Comparison of ENCODE assay signal across 9 mouse cellular contexts in the genomic region with DNA sequence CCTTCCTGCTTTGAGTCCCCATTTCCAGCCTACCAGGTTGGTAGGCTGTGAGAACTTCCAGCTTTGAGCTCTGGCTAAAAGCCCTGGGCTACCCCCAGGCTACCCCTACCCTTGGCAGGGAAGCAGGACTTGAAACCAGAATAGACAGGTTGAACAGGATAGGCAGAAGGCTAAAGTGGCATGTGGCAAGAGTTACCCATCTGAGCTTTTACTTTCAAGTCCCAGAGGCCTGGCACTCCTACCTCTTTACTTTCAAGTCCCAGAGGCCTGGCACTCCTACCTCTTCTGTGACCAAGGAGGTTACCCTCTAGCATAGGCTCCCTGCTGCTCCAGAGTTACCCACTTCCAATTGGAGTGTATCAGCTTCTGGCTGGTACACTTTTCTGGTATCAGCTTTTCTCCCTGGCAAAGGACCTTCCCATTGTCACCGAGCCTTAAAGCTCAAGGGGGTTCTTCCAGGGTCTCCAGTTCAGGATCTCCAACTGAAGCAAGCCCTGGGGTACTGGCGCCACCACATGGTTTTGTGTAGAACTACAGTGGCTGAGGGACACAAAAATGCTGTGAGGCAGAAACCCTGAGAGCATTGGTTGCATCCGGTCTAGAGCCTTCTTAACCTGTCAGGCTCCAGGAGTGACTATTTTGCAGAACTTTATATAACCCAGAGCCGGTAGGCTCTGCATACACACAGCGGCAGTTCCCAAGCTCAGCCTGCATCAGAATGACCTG. TPM values are rescaled to one million over a fixed set of nuclear protein-coding genes. Genes with fewer than 3 reads are reported as not detected.
DNase-seq lines count a peak whose midpoint lies in the region; ATAC-seq and TF ChIP-seq lines count a peak whose summit lies in the region.
"Had no signal": no experiment of that assay in that cellular context is flagged by ENCODE, and none has a peak within 500 bp of the region (broad histone marks: within the 10 kb centered on the region; RNA-seq: fewer than 3 reads in every experiment).

No protein-coding gene starts in this region.

- H3K9me3 ChIP-seq in kidney, embryonic 15.5 days (replicated peaks) = no peaks in the 10 kb centered on the region
- H3K9me3 ChIP-seq in ES-Bruce4 (replicated peaks; ENCODE audit: control insufficient read depth, insufficient read depth, low read length, poor library complexity, severe bottlenecking) = no peaks in the 10 kb centered on the region
- H3K9me3 ChIP-seq in hindbrain, embryonic 14.5 days (ENCODE audit: control insufficient read depth, low read length) = no peaks in the 10 kb centered on the region
- no peaks in the 10 kb centered on the region for H3K9me3 ChIP-seq in lung, embryonic 16.5 days (ENCODE audit: control insufficient read depth, low read length)

- TF ChIP-seq CTCF in ES-Bruce4 (IDR thresholded peaks at IDR 0.05; ENCODE audit: low read depth, low read length) = peak; percentile 90
- no peak for TF ChIP-seq CTCF in thymus, adult 2 months (IDR thresholded peaks at IDR 0.05; ENCODE audit: borderline replicate concordance, control insufficient read depth, extremely low read depth, insufficient read depth, low read length, poor library complexity)

- H3K4me1 ChIP-seq in kidney, embryonic 15.5 days = peaks cover 13% of the 10 kb centered on the region; the same call in 1 of the 2 replicates
- no peaks in the 10 kb centered on the region for H3K4me1 ChIP-seq in ES-Bruce4 (ENCODE audit: control insufficient read depth, insufficient read depth, low read length)
- H3K4me1 ChIP-seq in hindbrain, embryonic 14.5 days (replicated peaks; ENCODE audit: control insufficient read depth, insufficient read depth, low read length) = peaks cover 17% of the 10 kb centered on the region
- H3K4me1 ChIP-seq in lung, embryonic 16.5 days (replicated peaks; ENCODE audit: control insufficient read depth, insufficient read depth, low read length) = no peaks in the 10 kb centered on the region
- H3K4me1 ChIP-seq in thymus, adult 2 months (replicated peaks; ENCODE audit: control insufficient read depth, insufficient read depth, low read length) = no peaks in the 10 kb centered on the region

- H3K36me3 ChIP-seq in kidney, embryonic 15.5 days = no peaks in the 10 kb centered on the region
- no peaks in the 10 kb centered on the region for H3K36me3 ChIP-seq in ES-Bruce4 (ENCODE audit: control insufficient read depth, insufficient read depth, low read length, poor library complexity, severe bottlenecking)
- H3K36me3 ChIP-seq in hindbrain, embryonic 14.5 days (replicated peaks; ENCODE audit: control insufficient read depth, insufficient read depth) = no peaks in the 10 kb centered on the region
- no peaks in the 10 kb centered on the region for H3K36me3 ChIP-seq in lung, embryonic 16.5 days (ENCODE audit: control insufficient read depth, insufficient read depth, low read length)
- H3K36me3 ChIP-seq in thymus, adult 2 months (ENCODE audit: control insufficient read depth, insufficient read depth, low read length) = no peaks in the 10 kb centered on the region

- no peak for TF ChIP-seq EP300 in ES-Bruce4 (IDR thresholded peaks at IDR 0.05; ENCODE audit: insufficient read depth, low read depth, low read length)

- H3K27ac ChIP-seq in kidney, embryonic 15.5 days = no peak overlapping the region
- no peak overlapping the region for H3K27ac ChIP-seq in ES-Bruce4 (ENCODE audit: insufficient read depth, low read length)
- H3K27ac ChIP-seq in hindbrain, embryonic 14.5 days = no peak overlapping the region
- H3K27ac ChIP-seq in lung, embryonic 16.5 days (ENCODE audit: low read length) = no peak overlapping the region
- no peak overlapping the region for H3K27ac ChIP-seq in thymus, adult 2 months (ENCODE audit: control insufficient read depth, insufficient read depth, low read length)
- H3K27ac ChIP-seq: macrophage had no signal

- no peak for TF ChIP-seq POLR2A in ES-Bruce4 (IDR thresholded peaks at IDR 0.05; ENCODE audit: insufficient read depth, low read length)
- TF ChIP-seq POLR2A in thymus, adult 2 months (IDR thresholded peaks at IDR 0.05; ENCODE audit: control insufficient read depth, extremely low read depth, insufficient read depth, low read length, poor library complexity) = no peak

- no peak overlapping the region for H3K9ac ChIP-seq in kidney, embryonic 15.5 days
- no peak overlapping the region for H3K9ac ChIP-seq in ES-Bruce4 (ENCODE audit: low read depth, poor library complexity, severe bottlenecking)
- no peak overlapping the region for H3K9ac ChIP-seq in hindbrain, embryonic 14.5 days
- H3K9ac ChIP-seq in lung, embryonic 16.5 days (ENCODE audit: low read length) = no peak overlapping the region

- no peak for ATAC-seq in kidney, embryonic 15.5 days (replicated peaks; ENCODE audit: low FRiP score)
- ATAC-seq in hindbrain, embryonic 14.5 days (ENCODE audit: low FRiP score) = no peak
- 0 out of 2 replicates have a peak, but pooled peaks have one; percentile 20 for ATAC-seq in lung, embryonic 16.5 days (ENCODE audit: low read depth)

- H3K27me3 ChIP-seq in kidney, embryonic 15.5 days = peaks cover 3% of the 10 kb centered on the region; the same call in 1 of the 2 replicates
- H3K27me3 ChIP-seq in ES-Bruce4 (ENCODE audit: control insufficient read depth, insufficient read depth, low read length, poor library complexity, severe bottlenecking) = no peaks in the 10 kb centered on the region
- no peaks in the 10 kb centered on the region for H3K27me3 ChIP-seq in hindbrain, embryonic 14.5 days (ENCODE audit: control insufficient read depth, insufficient read depth, low read length)
- no peaks in the 10 kb centered on the region for H3K27me3 ChIP-seq in lung, embryonic 16.5 days (ENCODE audit: control insufficient read depth, insufficient read depth, low read depth, low read length)
- no peaks in the 10 kb centered on the region for H3K27me3 ChIP-seq in thymus, adult 2 months (ENCODE audit: control insufficient read depth, insufficient read depth, low read length)

- H3K4me2 ChIP-seq in kidney, embryonic 15.5 days = no peak overlapping the region
- H3K4me2 ChIP-seq in hindbrain, embryonic 14.5 days (replicated peaks) = no peak overlapping the region
- H3K4me2 ChIP-seq in lung, embryonic 16.5 days (ENCODE audit: low read depth, low read length) = no peak overlapping the region

- 12% methylated on average over 5 of the region's 5 CpGs for WGBS in kidney, embryonic 15.5 days
- 8% methylated on average over 5 of the region's 5 CpGs for WGBS in hindbrain, embryonic 14.5 days
- 7% methylated on average over 5 of the region's 5 CpGs for WGBS in lung, embryonic 16.5 days
- 5% methylated on average over 5 of the region's 5 CpGs for WGBS in thymus, adult 2 months

- peak; percentile 27 for DNase-seq in kidney, adult 11 months
- peak; percentile 83 for DNase-seq in ZHBTc4 (ENCODE audit: low read depth, low spot score)
- DNase-seq in hindbrain, embryonic 14.5 days (ENCODE audit: low spot score) = peak; percentile 64
- DNase-seq in thymus, adult 2 months = peak; percentile 63
- DNase-seq in urinary bladder, postnatal 4 days (ENCODE audit: low spot score in 2 of 2) = no peak

- H3K4me3 ChIP-seq in kidney, embryonic 15.5 days (replicated peaks) = no peak overlapping the region
- H3K4me3 ChIP-seq in ES-Bruce4 (ENCODE audit: low read depth, low read length) = no peak overlapping the region
- H3K4me3 ChIP-seq in hindbrain, embryonic 14.5 days (replicated peaks; ENCODE audit: low read length) = no peak overlapping the region
- no peak overlapping the region for H3K4me3 ChIP-seq in lung, embryonic 16.5 days (ENCODE audit: low read length)
- no peak overlapping the region for H3K4me3 ChIP-seq in thymus, adult 2 months (ENCODE audit: control insufficient read depth, insufficient read depth, low read length)

RNA-seq across cellular contexts. Expression of gene Cercam, which starts 10.1 kb away (rescaled TPM):
- 19.4 and 21.5 TPM in 2 replicates for polyA plus RNA-seq in kidney, embryonic 15.5 days (2015; fragmentation: Nextera tagmentation; extraction: Ambion mirVana)
- 24.6 and 25.9 TPM in 2 replicates for polyA plus RNA-seq in ES-Bruce4 (2011; ENCODE audit: insufficient read depth, insufficient read length, low read depth, missing spikeins)
- polyA plus RNA-seq in hindbrain, embryonic 14.5 days (2014; fragmentation: Nextera tagmentation; extraction: Ambion mirVana) = 15.9 and 19.1 TPM in 2 replicates
- polyA plus RNA-seq in lung, embryonic 16.5 days (2015; fragmentation: Nextera tagmentation; extraction: Ambion mirVana) = 14.8 and 17.6 TPM in 2 replicates
- polyA plus RNA-seq in thymus, adult 2 months (2012; rRNA removed) = 9.9 and 10.4 TPM in 2 replicates

RNA-seq across cellular contexts. Expression of gene Odf2, which starts 30.1 kb away (rescaled TPM):
- polyA plus RNA-seq in kidney, embryonic 15.5 days (2015; fragmentation: Nextera tagmentation; extraction: Ambion mirVana) = 72.9 and 81.5 TPM in 2 replicates
- 241 and 257 TPM in 2 replicates for polyA plus RNA-seq in ES-Bruce4 (2011; ENCODE audit: insufficient read depth, insufficient read length, low read depth, missing spikeins)
- 49.0 and 63.5 TPM in 2 replicates for polyA plus RNA-seq in hindbrain, embryonic 14.5 days (2014; fragmentation: Nextera tagmentation; extraction: Ambion mirVana)
- 60.8 and 62.3 TPM in 2 replicates for polyA plus RNA-seq in lung, embryonic 16.5 days (2015; fragmentation: Nextera tagmentation; extraction: Ambion mirVana)
- polyA plus RNA-seq in thymus, adult 2 months (2012; rRNA removed) = 60.7 and 70.7 TPM in 2 replicates

RNA-seq across cellular contexts. Expression of gene Urm1, which starts 39.0 kb away (rescaled TPM):
- 30.0 and 30.1 TPM in 2 replicates for polyA plus RNA-seq in kidney, embryonic 15.5 days (2015; fragmentation: Nextera tagmentation; extraction: Ambion mirVana)
- 31.0 and 32.8 TPM in 2 replicates for polyA plus RNA-seq in ES-Bruce4 (2011; ENCODE audit: insufficient read depth, insufficient read length, low read depth, missing spikeins)
- 24.6 and 24.9 TPM in 2 replicates for polyA plus RNA-seq in hindbrain, embryonic 14.5 days (2014; fragmentation: Nextera tagmentation; extraction: Ambion mirVana)
- 24.8 and 31.0 TPM in 2 replicates for polyA plus RNA-seq in lung, embryonic 16.5 days (2015; fragmentation: Nextera tagmentation; extraction: Ambion mirVana)
- 70.2 and 79.9 TPM in 2 replicates for polyA plus RNA-seq in thymus, adult 2 months (2012; rRNA removed)

RNA-seq across cellular contexts. Expression of gene Slc27a4, which starts 56.5 kb away (rescaled TPM):
- polyA plus RNA-seq in kidney, embryonic 15.5 days (2015; fragmentation: Nextera tagmentation; extraction: Ambion mirVana) = 15.6 and 16.4 TPM in 2 replicates
- 8.7 TPM in 2 replicates for polyA plus RNA-seq in ES-Bruce4 (2011; ENCODE audit: insufficient read depth, insufficient read length, low read depth, missing spikeins)
- 40.1 and 43.7 TPM in 2 replicates for polyA plus RNA-seq in hindbrain, embryonic 14.5 days (2014; fragmentation: Nextera tagmentation; extraction: Ambion mirVana)
- 11.7 and 13.3 TPM in 2 replicates for polyA plus RNA-seq in lung, embryonic 16.5 days (2015; fragmentation: Nextera tagmentation; extraction: Ambion mirVana)
- 34.7 and 35.8 TPM in 2 replicates for polyA plus RNA-seq in thymus, adult 2 months (2012; rRNA removed)

Comparison
In these comparisons a context has a peak if more than half of its experiments do, and no peak if none do; other contexts are left out.
1. DNase-seq: peak in kidney, adult 11 months (single experiment), ZHBTc4 (single experiment), hindbrain, embryonic 14.5 days (single experiment) and thymus, adult 2 months (single experiment); none in urinary bladder, postnatal 4 days (0 of 2).